Mouse (Mus musculus) hindbrain, embryonic 13.5 days (tissue): ENCODE results near the gene Ube2g2. TPM values are rescaled to one million over a fixed set of nuclear protein-coding genes. Genes with fewer than 3 reads are reported as not detected.
A peak's percentile ranks its signal among the peaks of the same experiment; 100 is the strongest.

Source experiments
- microRNA counts: library from miRNA; unstranded; fragments of <30 nt; microRNA quantifications from one replicate; lab custom pipeline; 2016
- microRNA-seq: library from miRNA; unstranded; fragments of <30 nt; microRNA quantifications from one replicate; pipeline ENCODE4, GENCODE M21; 2016
- polyA plus RNA-seq: library from polyadenylated mRNA; unstranded; fragments of >200 nt; fragmentation: Nextera tagmentation; extraction: Ambion mirVana; gene quantifications from 2 replicates; pipeline ENCODE4 v1.2.1, GENCODE M21; 2015

Gene Ube2g2
- polyA plus RNA-seq, 1 experiment from 2014 or later: 94.5 TPM

MicroRNA genes within 50 kb of the gene (microRNA counts, 519-probe panel; counts per million panel counts)
- 51.3 counts per million for microRNA mmu-miR-1930 (lab: Ali Mortazavi, UCI)

Small RNA genes within 50 kb of the gene (microRNA-seq; reads per million reads assigned to microRNA genes)
- 10.2 reads per million, percentile 24 among the genes with 10 or more reads in this experiment for gene Mir1930

Other genes with a start within 250 kb of the Ube2g2 start
- gene Adarb1, start 204.0 kb upstream of the Ube2g2 start, polyA plus RNA-seq: 12.0 and 13.4 TPM in 2 replicates
- gene Fam207a, start 106.5 kb upstream of the Ube2g2 start, polyA plus RNA-seq: 41.2 and 41.8 TPM in 2 replicates
- 0.67 and 0.90 TPM in 2 replicates for gene Itgb2, start 92.0 kb upstream of the Ube2g2 start, polyA plus RNA-seq
- gene Pttg1ip, start 40.6 kb upstream of the Ube2g2 start, polyA plus RNA-seq: 69.0 and 71.9 TPM in 2 replicates
- gene Sumo3, start 16.2 kb upstream of the Ube2g2 start, polyA plus RNA-seq: 271 and 274 TPM in 2 replicates
- gene Gm49325, start 16.1 kb upstream of the Ube2g2 start, polyA plus RNA-seq: 2.1 and 3.4 TPM in 2 replicates
- 0.74 and 0.82 TPM in 2 replicates for gene Tspear, start 64.3 kb downstream of the Ube2g2 start, polyA plus RNA-seq
- gene Gm19402, start 68.5 kb downstream of the Ube2g2 start, polyA plus RNA-seq: not detected in 2 replicates
- gene Gm9508, start 75.0 kb downstream of the Ube2g2 start, polyA plus RNA-seq: not detected in 2 replicates
- gene Gm10272, start 84.4 kb downstream of the Ube2g2 start, polyA plus RNA-seq: not detected in 2 replicates
- gene Gm10024, start 89.2 kb downstream of the Ube2g2 start, polyA plus RNA-seq: not detected in 2 replicates
- not detected in 2 replicates for gene Gm10142, start 93.5 kb downstream of the Ube2g2 start, polyA plus RNA-seq
- not detected in 2 replicates for gene Krtap12-1, start 98.3 kb downstream of the Ube2g2 start, polyA plus RNA-seq
- gene Gm10100, start 104.2 kb downstream of the Ube2g2 start, polyA plus RNA-seq: not detected in 2 replicates
- gene Gm18596, start 120.4 kb downstream of the Ube2g2 start, polyA plus RNA-seq: not detected in 2 replicates
- gene Gm9736, start 129.1 kb downstream of the Ube2g2 start, polyA plus RNA-seq: not detected in 2 replicates
- not detected in 2 replicates for gene Gm3233, start 137.4 kb downstream of the Ube2g2 start, polyA plus RNA-seq
- gene Gm3238, start 149.1 kb downstream of the Ube2g2 start, polyA plus RNA-seq: not detected in 2 replicates
- gene Gm7138, start 154.7 kb downstream of the Ube2g2 start, polyA plus RNA-seq: not detected in 2 replicates
- not detected in 2 replicates for gene Gm3250, start 160.3 kb downstream of the Ube2g2 start, polyA plus RNA-seq
- not detected in 2 replicates for gene Gm7137, start 165.9 kb downstream of the Ube2g2 start, polyA plus RNA-seq
- not detected in 2 replicates for gene Gm9639, start 172.8 kb downstream of the Ube2g2 start, polyA plus RNA-seq
- gene Gm19668, start 176.9 kb downstream of the Ube2g2 start, polyA plus RNA-seq: not detected in 2 replicates
- not detected in 2 replicates for gene Gm9507, start 189.6 kb downstream of the Ube2g2 start, polyA plus RNA-seq
- not detected in 2 replicates for gene Gm2696, start 192.4 kb downstream of the Ube2g2 start, polyA plus RNA-seq
- not detected in 2 replicates for gene Krtap10-4, start 204.8 kb downstream of the Ube2g2 start, polyA plus RNA-seq
- gene Krtap10-10, start 213.7 kb downstream of the Ube2g2 start, polyA plus RNA-seq: not detected in 2 replicates
- not detected in 2 replicates for gene Gm36176, start 224.5 kb downstream of the Ube2g2 start, polyA plus RNA-seq
- not detected in 2 replicates for gene Gm10318, start 230.6 kb downstream of the Ube2g2 start, polyA plus RNA-seq
- gene Gm3285, start 239.7 kb downstream of the Ube2g2 start, polyA plus RNA-seq: not detected in 2 replicates